Comparison of ENCODE assay signal across 8 mouse cellular contexts in genomic region chr1:191224302-191224980, GRCm38 (mm10). TPM values are rescaled to one million over a fixed set of nuclear protein-coding genes. Genes with fewer than 3 reads are reported as not detected.
DNase-seq lines count a peak whose midpoint lies in the region; ATAC-seq and TF ChIP-seq lines count a peak whose summit lies in the region.

No protein-coding gene starts in this region.

- H3K27me3 ChIP-seq in MEL (ENCODE audit: control insufficient read depth in 1 of 2, insufficient read depth in 2 of 2, low read length in 2 of 2) = no peaks in the 10 kb centered on the region
- H3K27me3 ChIP-seq in cerebellum, adult 2 months (ENCODE audit: control insufficient read depth, insufficient read depth, low read length) = no peaks in the 10 kb centered on the region
- no peaks in the 10 kb centered on the region for H3K27me3 ChIP-seq in hindbrain, embryonic 10.5 days (ENCODE audit: insufficient read depth, poor library complexity, severe bottlenecking)
- H3K27me3 ChIP-seq in lung, postnatal 0 days (replicated peaks; ENCODE audit: insufficient read depth, low read length) = no peaks in the 10 kb centered on the region

- peak overlapping the region; percentile 99 for H3K4me2 ChIP-seq in lung, postnatal 0 days (replicated peaks; ENCODE audit: low read depth, low read length)

- H3K79me2 ChIP-seq in MEL (ENCODE audit: control insufficient read depth, insufficient read depth, low read length, poor library complexity) = peaks cover 9% of the 10 kb centered on the region

- H3K9ac ChIP-seq in MEL (ENCODE audit: control insufficient read depth, low read depth, low read length, poor library complexity, severe bottlenecking) = peak overlapping the region; percentile 83
- peak overlapping the region; percentile 85 for H3K9ac ChIP-seq in lung, postnatal 0 days (replicated peaks; ENCODE audit: low read depth)

- TF ChIP-seq RAD21 in MEL (IDR thresholded peaks at IDR 0.05; ENCODE audit: low read depth, low read length) = no peak

- peak; percentile 96 for DNase-seq in MEL (ENCODE audit: low read depth, low spot score)
- peak; percentile 93 to 95 for DNase-seq in cerebellum, adult 2 months
- DNase-seq in forelimb bud, embryonic 11.5 days (ENCODE audit: low read depth, low spot score) = peak; percentile 90
- peak; percentile 92 for DNase-seq in hindbrain, embryonic 10.5 days (ENCODE audit: low spot score)
- DNase-seq in layer of hippocampus, adult 9-11 months = peak; percentile 93
- DNase-seq in lung, postnatal 0 days (ENCODE audit: low spot score) = peak; percentile 97
- DNase-seq in ovary, postnatal 14 days (ENCODE audit: low spot score) = peak; percentile 91
- DNase-seq in thymus, postnatal 14 days = peak; percentile 95

- under 1% methylated on average over 57 of the region's 57 CpGs for WGBS in cerebellum, adult 2 months
- 2% methylated on average over 57 of the region's 57 CpGs for WGBS in hindbrain, embryonic 10.5 days
- WGBS in lung, postnatal 0 days = under 1% methylated on average over 57 of the region's 57 CpGs

- H3K4me3 ChIP-seq in MEL (ENCODE audit: control insufficient read depth in 1 of 2, insufficient read depth in 1 of 2, low read depth in 2 of 2, low read length in 2 of 2) = peak overlapping the region; percentile 83 to 86
- peak overlapping the region; percentile 89 for H3K4me3 ChIP-seq in cerebellum, adult 2 months (replicated peaks; ENCODE audit: insufficient read depth, low read depth, low read length)
- peak overlapping the region; percentile 85 for H3K4me3 ChIP-seq in hindbrain, embryonic 10.5 days
- H3K4me3 ChIP-seq in lung, postnatal 0 days (ENCODE audit: low read depth, low read length) = peak overlapping the region; percentile 74

- peaks cover 0 to 12% of the 10 kb centered on the region in 2 experiments; a peak in 2 of 4 replicates for H3K36me3 ChIP-seq in MEL (ENCODE audit: control insufficient read depth in 1 of 2, insufficient read depth in 2 of 2, low read length in 2 of 2)
- no peaks in the 10 kb centered on the region for H3K36me3 ChIP-seq in hindbrain, embryonic 10.5 days
- no peaks in the 10 kb centered on the region for H3K36me3 ChIP-seq in lung, postnatal 0 days (ENCODE audit: insufficient read depth, low read length)

- H3K27ac ChIP-seq in MEL (ENCODE audit: control insufficient read depth, low read depth, low read length) = peak overlapping the region; percentile 64
- H3K27ac ChIP-seq in cerebellum, adult 2 months (ENCODE audit: insufficient read depth, low read length) = peak overlapping the region; percentile 88
- peak overlapping the region; percentile 91 for H3K27ac ChIP-seq in hindbrain, embryonic 10.5 days
- H3K27ac ChIP-seq in lung, postnatal 0 days (ENCODE audit: low read length) = peak overlapping the region; percentile 91

- no peaks in the 10 kb centered on the region for H3K9me3 ChIP-seq in MEL (replicated peaks; ENCODE audit: insufficient read depth, low read length)
- no peaks in the 10 kb centered on the region for H3K9me3 ChIP-seq in hindbrain, embryonic 10.5 days
- no peaks in the 10 kb centered on the region for H3K9me3 ChIP-seq in lung, postnatal 0 days (ENCODE audit: low read length)

- peak in 1 of 2 experiments; percentile 56; a peak in 2 of 4 replicates for TF ChIP-seq EP300 in MEL (IDR thresholded peaks at IDR 0.05; ENCODE audit: low read depth in 1 of 2, low read length in 2 of 2)
- peak; percentile 94 for TF ChIP-seq EP300 in lung, postnatal 0 days (IDR thresholded peaks at IDR 0.05)

- peak; percentile 57 to 66; a peak in 2 of 4 replicates for TF ChIP-seq POLR2A in MEL (IDR thresholded peaks at IDR 0.05; ENCODE audit: control insufficient read depth in 1 of 2, insufficient read depth in 1 of 2, low read depth in 1 of 2, low read length in 2 of 2, poor library complexity in 1 of 2)
- peak; percentile 60; the same call in 1 of the 2 replicates for TF ChIP-seq POLR2A in cerebellum, adult 2 months (IDR thresholded peaks at IDR 0.05; ENCODE audit: borderline replicate concordance, insufficient read depth, low read length)

- peak; percentile 89 for ATAC-seq in lung, postnatal 0 days

- peaks cover 7 to 17% of the 10 kb centered on the region in 2 experiments; a peak in 3 of 4 replicates for H3K4me1 ChIP-seq in MEL (ENCODE audit: control insufficient read depth in 1 of 2, insufficient read depth in 2 of 2, low read length in 2 of 2)
- peaks cover 11% of the 10 kb centered on the region for H3K4me1 ChIP-seq in cerebellum, adult 2 months (ENCODE audit: control insufficient read depth, insufficient read depth, low read length)
- H3K4me1 ChIP-seq in hindbrain, embryonic 10.5 days (replicated peaks) = peaks cover 21% of the 10 kb centered on the region
- H3K4me1 ChIP-seq in lung, postnatal 0 days (ENCODE audit: insufficient read depth, low read depth, low read length) = 0 out of 2 replicates have a peak, but pooled peaks cover 5% of the 10 kb centered on the region

- TF ChIP-seq CTCF in MEL (IDR thresholded peaks at IDR 0.05 in 2 of 3, conservative IDR thresholded peaks at IDR 0.05 in 1 of 3; ENCODE audit: control insufficient read depth in 1 of 3, insufficient read depth in 1 of 3, low read depth in 2 of 3, low read length in 3 of 3, poor library complexity in 1 of 3, severe bottlenecking in 1 of 3) = no peak
- peak; percentile 20; the same call in 1 of the 2 replicates for TF ChIP-seq CTCF in cerebellum, adult 2 months (IDR thresholded peaks at IDR 0.05; ENCODE audit: borderline replicate concordance, insufficient read depth, low read depth, low read length)
- no peak for TF ChIP-seq CTCF in lung, postnatal 0 days (IDR thresholded peaks at IDR 0.05)

TF ChIP-seq in MEL, 35 proteins besides CTCF, POLR2A, EP300 and RAD21 (continues in another document):
- TF ChIP-seq USF1 (IDR thresholded peaks at IDR 0.05; ENCODE audit: low read depth, low read length) (peak; percentile 87), HCFC1 (IDR thresholded peaks at IDR 0.05; ENCODE audit: low read depth, low read length) (peak; percentile 79), MXI1 (IDR thresholded peaks at IDR 0.05; ENCODE audit: low read depth, low read length) (peak; percentile 94), SIN3A (IDR thresholded peaks at IDR 0.05; ENCODE audit: low read length) (peak; percentile 92), UBTF (IDR thresholded peaks at IDR 0.05; ENCODE audit: borderline replicate concordance, insufficient read depth, low read depth, low read length) (no peak), ELF1 (IDR thresholded peaks at IDR 0.05; ENCODE audit: low read depth, low read length) (peak; percentile 82), SMC3 (IDR thresholded peaks at IDR 0.05; ENCODE audit: low read depth, low read length) (no peak), RCOR1 (IDR thresholded peaks at IDR 0.05; ENCODE audit: low read depth, low read length) (no peak), MYC (IDR thresholded peaks at IDR 0.05; ENCODE audit: low read depth, low read length) (peak; percentile 63; the same call in 1 of the 2 replicates), GABPA (IDR thresholded peaks at IDR 0.05; ENCODE audit: low read depth, low read length) (no peak), MAZ (IDR thresholded peaks at IDR 0.05; ENCODE audit: low read depth, low read length) (peak; percentile 66; the same call in 1 of the 2 replicates), KAT2A (conservative IDR thresholded peaks at IDR 0.05; ENCODE audit: low read depth, low read length) (no peak), ZNF384 (IDR thresholded peaks at IDR 0.05; ENCODE audit: low read depth, low read length) (no peak), GATA1 (IDR thresholded peaks at IDR 0.05; ENCODE audit: low read depth, low read length) (no peak), USF2 (IDR thresholded peaks at IDR 0.05; ENCODE audit: borderline replicate concordance in 1 of 2, insufficient read depth in 1 of 2, low read depth in 1 of 2, low read length in 2 of 2) (0 out of 4 replicates have a peak, but pooled peaks of 1 of the 2 experiments have one; percentile 39), POLR2AphosphoS5 (IDR thresholded peaks at IDR 0.05; ENCODE audit: borderline replicate concordance, low read depth, low read length) (no peak), POLR2AphosphoS2 (IDR thresholded peaks at IDR 0.05; ENCODE audit: low read length) (peak; percentile 78; the same call in 1 of the 2 replicates), MAFK (IDR thresholded peaks at IDR 0.05; ENCODE audit: borderline replicate concordance, low read depth, low read length) (no peak), ETS1 (IDR thresholded peaks at IDR 0.05; ENCODE audit: low read depth, low read length) (peak; percentile 89), TAL1 (IDR thresholded peaks at IDR 0.05; ENCODE audit: low read length) (no peak), ZKSCAN1 (IDR thresholded peaks at IDR 0.05; ENCODE audit: low read depth, low read length) (no peak), BHLHE40 (IDR thresholded peaks at IDR 0.05; ENCODE audit: borderline replicate concordance, low read depth, low read length) (peak; percentile 99), NRF1 (IDR thresholded peaks at IDR 0.05; ENCODE audit: insufficient read depth, low read depth, low read length, poor library complexity, severe bottlenecking) (peak; percentile 37; the same call in 1 of the 2 replicates), E2F4 (IDR thresholded peaks at IDR 0.05; ENCODE audit: borderline replicate concordance, low read depth, low read length) (no peak), ZC3H11A (IDR thresholded peaks at IDR 0.05; ENCODE audit: low read depth, low read length) (no peak), MEF2A (IDR thresholded peaks at IDR 0.05; ENCODE audit: extremely low read depth, insufficient replicate concordance, low read depth, low read length, poor library complexity, severe bottlenecking) (peak; percentile 94; the same call in 1 of the 2 replicates), TCF12 (IDR thresholded peaks at IDR 0.05; ENCODE audit: low read depth, low read length) (no peak), MYB (IDR thresholded peaks at IDR 0.05; ENCODE audit: low read depth, low read length) (no peak)

RNA-seq across cellular contexts. Expression of gene Atf3, which starts 6.6 kb away (rescaled TPM):
- 0.46 and 2.5 TPM in 2 replicates for total RNA-seq in MEL (2012; rRNA removed)
- polyA plus RNA-seq in MEL (2012; ENCODE audit: insufficient read depth in 1 of 2, insufficient read length in 2 of 2, low read depth in 1 of 2, low replicate concordance in 2 of 2, missing spikeins in 1 of 2) = 1 to 10 TPM in 1 of 2 experiments, not detected in 1; 1.4 TPM
- 1.00 and 1.1 TPM in 2 replicates for polyA plus RNA-seq in cerebellum, adult 2 months (2012; rRNA removed)
- 2.4 and 2.9 TPM in 2 replicates for polyA plus RNA-seq in hindbrain, embryonic 10.5 days (2016; fragmentation: Nextera tagmentation; extraction: Ambion mirVana)
- 8.2 and 8.3 TPM in 2 replicates for polyA plus RNA-seq in lung, postnatal 0 days (2015; fragmentation: Nextera tagmentation; extraction: Ambion mirVana)

RNA-seq across cellular contexts. Expression of gene Fam71a, which starts 59.8 kb away (rescaled TPM):
- total RNA-seq in MEL (2012; rRNA removed) = not detected in 2 replicates
- polyA plus RNA-seq in MEL (2012; ENCODE audit: insufficient read depth in 1 of 2, insufficient read length in 2 of 2, low read depth in 1 of 2, low replicate concordance in 2 of 2, missing spikeins in 1 of 2) = not detected
- polyA plus RNA-seq in cerebellum, adult 2 months (2012; rRNA removed) = not detected in 2 replicates
- polyA plus RNA-seq in hindbrain, embryonic 10.5 days (2016; fragmentation: Nextera tagmentation; extraction: Ambion mirVana) = not detected in 2 replicates
- not detected in 2 replicates for polyA plus RNA-seq in lung, postnatal 0 days (2015; fragmentation: Nextera tagmentation; extraction: Ambion mirVana)

Comparison
In these comparisons a context has a peak if more than half of its experiments do, and no peak if none do; other contexts are left out.
1. Peak in every context shown above with its lines: DNase-seq, ATAC-seq, H3K4me3 ChIP-seq and H3K27ac ChIP-seq.